Mouse (Mus musculus) olfactory bulb, adult 2 months (tissue): Measurements from ENCODE around the gene Gal.

Experiments
- CTCF ChIP-seq: fragments of 200-500 bp; IDR thresholded peaks from 2 replicates; pipeline ENCODE4 v1.5.1; 2012; ENCODE audit warnings: low read depth, mild to moderate bottlenecking, low read length, moderate library complexity; ENCODE audit not compliant: insufficient read depth
- POLR2A ChIP-seq: fragments of 200-500 bp; IDR thresholded peaks from 2 replicates; pipeline ENCODE4 v1.6.1; 2012; ENCODE audit warnings: mild to moderate bottlenecking, low read depth, low read length, moderate library complexity; ENCODE audit not compliant: insufficient read depth

DNA sequence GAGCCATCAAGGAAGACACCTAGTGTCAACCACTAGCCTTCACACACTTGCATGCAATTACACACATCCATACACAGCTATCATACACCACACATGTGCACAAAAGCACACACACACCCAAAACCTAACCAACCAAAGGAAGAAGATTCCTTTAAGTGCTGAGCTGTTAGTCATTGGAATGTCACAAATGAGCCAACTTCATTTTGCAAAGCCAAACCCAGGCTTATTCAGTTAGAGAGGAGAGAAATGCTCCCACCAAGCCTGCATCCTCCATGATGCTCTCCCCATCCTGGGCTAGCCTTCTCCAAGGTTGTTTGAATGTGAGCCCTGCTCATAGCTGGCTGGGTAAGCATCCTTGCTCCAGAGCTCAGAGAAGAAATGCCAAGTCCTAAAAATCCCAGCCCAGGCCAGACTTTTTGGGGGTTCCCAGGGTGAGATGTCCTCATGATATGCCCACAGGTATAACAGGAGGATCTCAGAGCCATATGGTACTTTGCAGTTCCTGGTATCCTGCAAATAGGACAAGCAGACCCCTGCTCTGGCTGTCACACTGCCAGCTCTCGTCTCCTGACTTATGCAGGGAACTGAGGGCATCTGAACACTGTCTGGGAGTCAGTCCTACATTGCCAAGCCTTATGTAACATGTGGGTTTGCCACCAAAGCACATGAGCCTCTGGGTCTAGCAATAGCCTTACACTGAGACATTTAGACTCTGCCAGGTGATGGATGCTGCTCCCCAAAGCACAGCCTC, 8.6 kb downstream of the Gal start:
- TF ChIP-seq CTCF: no peak
- TF ChIP-seq POLR2A: no peak
